Mouse (Mus musculus) stomach, embryonic 14.5 days (tissue): ENCODE measurements at regions not wholly inside any gene's neighbourhood (a gene's known extent, or its start where the extent isn't known, plus 50 kb on each side); places are given as distances from the start of the nearest gene placed in this dataset.
"Not testable (repeated sequence)": the region's sequence is repeated elsewhere in the genome, so short reads cannot be mapped to it uniquely, and the experiment has no call there.

ENCODE experiments used
- ATAC-seq: fragments of 200-750 bp; cut with Nextera tagmentation; 2 replicates; pipeline ENCODE4 v1.8.0; 2017; ENCODE audit warnings: low read depth, moderate TSS enrichment; ENCODE audit not compliant: insufficient number of reproducible peaks, insufficient read depth, low FRiP score
- H3K27ac ChIP-seq: fragments of 300-500 bp; sonication (generic); 2 replicates; pipeline ENCODE4 v1.5.1; 2014; ENCODE audit warnings: mild to moderate bottlenecking, low read length, moderate library complexity, mixed read lengths
- H3K27me3 ChIP-seq: fragments of 300-500 bp; sonication (generic); 2 replicates; pipeline ENCODE4 v1.6.1; 2014; ENCODE audit warnings: low read length, control low read depth, mixed read lengths; ENCODE audit not compliant: control insufficient read depth, insufficient read depth
- H3K36me3 ChIP-seq: fragments of 300-500 bp; sonication (generic); 2 replicates; pipeline ENCODE4 v1.6.1; 2014; ENCODE audit warnings: mild to moderate bottlenecking, control low read depth, low read length, moderate library complexity, mixed read lengths; ENCODE audit not compliant: control insufficient read depth, insufficient read depth
- H3K4me1 ChIP-seq: fragments of 300-500 bp; sonication (generic); 2 replicates; pipeline ENCODE4 v1.6.1; 2014; ENCODE audit warnings: low read length, control low read depth, mixed read lengths; ENCODE audit not compliant: control insufficient read depth, insufficient read depth
- H3K4me2 ChIP-seq: fragments of 300-500 bp; sonication (generic); replicated peaks from 2 replicates; pipeline ENCODE4 v1.6.1; 2014; ENCODE audit warnings: low read depth, low read length, control low read depth
- H3K4me3 ChIP-seq: fragments of 300-500 bp; sonication (generic); 2 replicates; pipeline ENCODE4 v1.5.1; 2014; ENCODE audit warnings: low read depth, low read length, control low read depth
- H3K9ac ChIP-seq: fragments of 300-500 bp; sonication (generic); replicated peaks from 2 replicates; pipeline ENCODE4 v1.6.1; 2014; ENCODE audit warnings: low read depth, mild to moderate bottlenecking, control low read depth, low read length, moderate library complexity, mixed read lengths
- H3K9me3 ChIP-seq: fragments of 300-500 bp; sonication (generic); 2 replicates; pipeline ENCODE4 v1.6.1; 2016; ENCODE audit warnings: low read depth, low read length, control low read depth; ENCODE audit not compliant: control insufficient read depth
- WGBS: fragments of 180-500 bp; shearing (Covaris S2); extraction: QIAGEN DNeasy Blood & Tissue Kit; methylation state at CpG from one replicate; pipeline ENCODE4 v1.1.7; 2014; 5-methylcytosine and 5-hydroxymethylcytosine counted together

- Histone ChIP-seq H3K27ac (no peak overlapping the region), H3K4me1 (no peaks in the 10 kb centered on the region), H3K36me3 (no peaks in the 10 kb centered on the region), H3K27me3 (no peaks in the 10 kb centered on the region), H3K4me3 (no peak overlapping the region), H3K4me2 (no peak overlapping the region), H3K9me3 (no peaks in the 10 kb centered on the region), H3K9ac (no peak overlapping the region)
- no peak for ATAC-seq
- WGBS = 78% methylated on average over 3 of the region's 3 CpGs
Observed at GRCm38 (mm10) chr10:37792878-37793277, 654.2 kb upstream of the Marcks start.

- no peaks in the 10 kb centered on the region for H3K36me3 ChIP-seq
- no peak overlapping the region for H3K4me3 ChIP-seq
- no peak overlapping the region for H3K4me2 ChIP-seq
- no peak overlapping the region for H3K27ac ChIP-seq
- WGBS = 89% methylated on average over 5 of the region's 5 CpGs
- no peak overlapping the region for H3K9ac ChIP-seq
- no peaks in the 10 kb centered on the region for H3K9me3 ChIP-seq
- H3K27me3 ChIP-seq = no peaks in the 10 kb centered on the region
- no peaks in the 10 kb centered on the region for H3K4me1 ChIP-seq
- no peak for ATAC-seq
Observed at GRCm38 (mm10) chr10:37788049-37788448, 649.3 kb upstream of the Marcks start.

GRCm38 (mm10) chr10:37779383-37780302, 640.9 kb upstream of the Marcks start:
- WGBS = 67% methylated on average over 2 of the region's 2 CpGs
- no peak overlapping the region for H3K4me3 ChIP-seq
- H3K4me2 ChIP-seq = no peak overlapping the region
- no peaks in the 10 kb centered on the region for H3K9me3 ChIP-seq
- no peak overlapping the region for H3K27ac ChIP-seq
- no peak overlapping the region for H3K9ac ChIP-seq
- H3K27me3 ChIP-seq = no peaks in the 10 kb centered on the region
- no peaks in the 10 kb centered on the region for H3K4me1 ChIP-seq
- no peaks in the 10 kb centered on the region for H3K36me3 ChIP-seq
- ATAC-seq = no peak

- 57% methylated on average over 5 of the region's 5 CpGs for WGBS
- ATAC-seq = no peak
- Histone ChIP-seq H3K4me1 (no peaks in the 10 kb centered on the region), H3K27me3 (no peaks in the 10 kb centered on the region), H3K9me3 (no peaks in the 10 kb centered on the region), H3K4me2 (no peak overlapping the region), H3K9ac (no peak overlapping the region), H3K27ac (no peak overlapping the region), H3K36me3 (no peaks in the 10 kb centered on the region), H3K4me3 (no peak overlapping the region)
Observed at GRCm38 (mm10) chr10:37760542-37761367, 622.0 kb upstream of the Marcks start.

- 29% methylated on average over 2 of the region's 2 CpGs for WGBS
- no peak for ATAC-seq
- H3K4me2 ChIP-seq = no peak overlapping the region
Observed at GRCm38 (mm10) chr10:37741581-37741980, 602.9 kb upstream of the Marcks start.

GRCm38 (mm10) chr10:37739024-37739423, 600.3 kb upstream of the Marcks start:
- no peak overlapping the region for H3K27ac ChIP-seq
- no peak overlapping the region for H3K4me3 ChIP-seq
- no peaks in the 10 kb centered on the region for H3K4me1 ChIP-seq
- no peaks in the 10 kb centered on the region for H3K9me3 ChIP-seq
- no peak overlapping the region for H3K9ac ChIP-seq
- ATAC-seq = no peak
- H3K4me2 ChIP-seq = no peak overlapping the region
- WGBS = 58% methylated on average over 2 of the region's 2 CpGs
- no peaks in the 10 kb centered on the region for H3K27me3 ChIP-seq
- no peaks in the 10 kb centered on the region for H3K36me3 ChIP-seq

More at GRCm38 (mm10) chr10:37741581-37741980, 602.9 kb upstream of the Marcks start:
- no peaks in the 10 kb centered on the region for H3K27me3 ChIP-seq
- H3K27ac ChIP-seq = no peak overlapping the region
- H3K4me1 ChIP-seq = no peaks in the 10 kb centered on the region
- no peak overlapping the region for H3K4me3 ChIP-seq
- no peaks in the 10 kb centered on the region for H3K9me3 ChIP-seq
- H3K36me3 ChIP-seq = no peaks in the 10 kb centered on the region
- H3K9ac ChIP-seq = no peak overlapping the region

GRCm38 (mm10) chr10:37725609-37726008, 586.9 kb upstream of the Marcks start:
- no peak overlapping the region for H3K4me2 ChIP-seq
- no peaks in the 10 kb centered on the region for H3K36me3 ChIP-seq
- H3K27me3 ChIP-seq = no peaks in the 10 kb centered on the region
- no peaks in the 10 kb centered on the region for H3K4me1 ChIP-seq
- no peak overlapping the region for H3K4me3 ChIP-seq
- H3K27ac ChIP-seq = no peak overlapping the region
- no peak for ATAC-seq
- no peak overlapping the region for H3K9ac ChIP-seq
- H3K9me3 ChIP-seq = no peaks in the 10 kb centered on the region
- WGBS = 66% methylated on average over 4 of the region's 4 CpGs

- H3K27ac ChIP-seq, H3K36me3 ChIP-seq, H3K4me1 ChIP-seq, H3K9ac ChIP-seq, H3K4me3 ChIP-seq, ATAC-seq, H3K27me3 ChIP-seq, H3K4me2 ChIP-seq, H3K9me3 ChIP-seq: not testable (repeated sequence)
- 82% methylated on average over 7 of the region's 7 CpGs for WGBS
Observed at GRCm38 (mm10) chr10:37724994-37725393, 586.3 kb upstream of the Marcks start.
